8 mouse cellular contexts compared by ENCODE assay signal in genomic region chr11:35985841-35986393, GRCm38 (mm10). TPM values are rescaled to one million over a fixed set of nuclear protein-coding genes. Genes with fewer than 3 reads are reported as not detected.
DNase-seq lines count a peak whose midpoint lies in the region; ATAC-seq and TF ChIP-seq lines count a peak whose summit lies in the region.

No protein-coding gene starts in this region.

- TF ChIP-seq POLR2A in ES-Bruce4 (IDR thresholded peaks at IDR 0.05; ENCODE audit: insufficient read depth, low read length): no peak

- peak overlapping the region; percentile 22; the same call in 1 of the 2 replicates for H3K9ac ChIP-seq in ES-Bruce4 (ENCODE audit: low read depth, poor library complexity, severe bottlenecking)
- H3K9ac ChIP-seq in forebrain, embryonic 14.5 days (ENCODE audit: low read length): peak overlapping the region; percentile 6; the same call in 1 of the 2 replicates
- peak overlapping the region; percentile 51; the same call in 1 of the 2 replicates for H3K9ac ChIP-seq in intestine, embryonic 16.5 days (ENCODE audit: low read depth, low read length)
- no peak overlapping the region for H3K9ac ChIP-seq in stomach, postnatal 0 days (ENCODE audit: low read length)

- H3K27me3 ChIP-seq in ES-Bruce4 (ENCODE audit: control insufficient read depth, insufficient read depth, low read length, poor library complexity, severe bottlenecking): no peaks in the 10 kb centered on the region
- H3K27me3 ChIP-seq in forebrain, embryonic 14.5 days (replicated peaks; ENCODE audit: control insufficient read depth, insufficient read depth, low read length): no peaks in the 10 kb centered on the region
- no peaks in the 10 kb centered on the region for H3K27me3 ChIP-seq in intestine, embryonic 16.5 days (replicated peaks; ENCODE audit: control insufficient read depth, insufficient read depth, low read length)
- peaks cover 62% of the 10 kb centered on the region for H3K27me3 ChIP-seq in midbrain, embryonic 10.5 days (ENCODE audit: low read depth, poor library complexity, severe bottlenecking)
- H3K27me3 ChIP-seq in stomach, postnatal 0 days (ENCODE audit: control insufficient read depth, insufficient read depth, low read length): no peaks in the 10 kb centered on the region

- 2% methylated on average over 19 of the region's 19 CpGs for WGBS in forebrain, embryonic 14.5 days
- under 1% methylated on average over 19 of the region's 19 CpGs for WGBS in intestine, embryonic 16.5 days
- 3% methylated on average over 19 of the region's 19 CpGs for WGBS in midbrain, embryonic 10.5 days
- under 1% methylated on average over 19 of the region's 19 CpGs for WGBS in stomach, postnatal 0 days

- no peaks in the 10 kb centered on the region for H3K4me1 ChIP-seq in ES-Bruce4 (ENCODE audit: control insufficient read depth, insufficient read depth, low read length)
- H3K4me1 ChIP-seq in forebrain, embryonic 14.5 days (ENCODE audit: control insufficient read depth, insufficient read depth, low read length): peaks cover 6% of the 10 kb centered on the region
- H3K4me1 ChIP-seq in intestine, embryonic 16.5 days (ENCODE audit: control insufficient read depth, insufficient read depth, low read length): peaks cover 10% of the 10 kb centered on the region
- H3K4me1 ChIP-seq in midbrain, embryonic 10.5 days: peaks cover 14% of the 10 kb centered on the region
- no peaks in the 10 kb centered on the region for H3K4me1 ChIP-seq in stomach, postnatal 0 days (replicated peaks; ENCODE audit: control insufficient read depth, insufficient read depth)

- peak overlapping the region; percentile 31 for H3K4me2 ChIP-seq in forebrain, embryonic 14.5 days (ENCODE audit: low read length)
- H3K4me2 ChIP-seq in intestine, embryonic 16.5 days (ENCODE audit: low read depth, low read length): peak overlapping the region; percentile 74
- peak overlapping the region; percentile 49 for H3K4me2 ChIP-seq in stomach, postnatal 0 days (replicated peaks; ENCODE audit: low read depth)

- H3K36me3 ChIP-seq in ES-Bruce4 (ENCODE audit: control insufficient read depth, insufficient read depth, low read length, poor library complexity, severe bottlenecking): no peaks in the 10 kb centered on the region
- no peaks in the 10 kb centered on the region for H3K36me3 ChIP-seq in forebrain, embryonic 14.5 days (ENCODE audit: control insufficient read depth, insufficient read depth, low read length)
- no peaks in the 10 kb centered on the region for H3K36me3 ChIP-seq in intestine, embryonic 16.5 days (ENCODE audit: control insufficient read depth, insufficient read depth, low read length)
- H3K36me3 ChIP-seq in midbrain, embryonic 10.5 days: no peaks in the 10 kb centered on the region
- H3K36me3 ChIP-seq in stomach, postnatal 0 days (ENCODE audit: control insufficient read depth, insufficient read depth, low read length): no peaks in the 10 kb centered on the region

- TF ChIP-seq CTCF in ES-Bruce4 (IDR thresholded peaks at IDR 0.05; ENCODE audit: low read depth, low read length): peak; percentile 13
- peak; percentile 73 for TF ChIP-seq CTCF in stomach, postnatal 0 days (IDR thresholded peaks at IDR 0.05; ENCODE audit: low read depth)

- peak; percentile 74 for ATAC-seq in forebrain, embryonic 14.5 days
- ATAC-seq in intestine, embryonic 16.5 days: peak; percentile 62
- ATAC-seq in stomach, postnatal 0 days (ENCODE audit: low FRiP score, low TSS enrichment): peak; percentile 59

- DNase-seq in adrenal gland, postnatal 25 days: peak; percentile 50
- DNase-seq in forebrain, embryonic 14.5 days (ENCODE audit: low spot score): peak; percentile 71
- DNase-seq in left cerebral cortex, postnatal 10 days (ENCODE audit: extremely low spot score in 1 of 2, low spot score in 2 of 2): peak; percentile 81 to 82
- DNase-seq in midbrain, embryonic 10.5 days (ENCODE audit: low spot score): no peak
- peak; percentile 68 for DNase-seq in stomach, postnatal 0 days (ENCODE audit: low spot score)
- no peak for DNase-seq in ovary, postnatal 10 days (ENCODE audit: low spot score)

- no peak for TF ChIP-seq EP300 in ES-Bruce4 (IDR thresholded peaks at IDR 0.05; ENCODE audit: insufficient read depth, low read depth, low read length)
- TF ChIP-seq EP300 in stomach, postnatal 0 days (optimal IDR thresholded peaks at IDR 0.05): no peak

- peak overlapping the region; percentile 39 for H3K4me3 ChIP-seq in ES-Bruce4 (ENCODE audit: low read depth, low read length)
- peak overlapping the region; percentile 14; the same call in 1 of the 2 replicates for H3K4me3 ChIP-seq in forebrain, embryonic 14.5 days (ENCODE audit: low read depth, low read length)
- H3K4me3 ChIP-seq in intestine, embryonic 16.5 days (ENCODE audit: low read length): peak overlapping the region; percentile 37
- H3K4me3 ChIP-seq in midbrain, embryonic 10.5 days: peak overlapping the region; percentile 43
- no peak overlapping the region; the same call in 1 of the 2 replicates for H3K4me3 ChIP-seq in stomach, postnatal 0 days (ENCODE audit: low read depth, low read length)

- intact Hi-C loops in left cerebral cortex, postnatal 10 days (cut with DNase I): no loop called here

- H3K27ac ChIP-seq in ES-Bruce4 (ENCODE audit: insufficient read depth, low read length): no peak overlapping the region
- no peak overlapping the region for H3K27ac ChIP-seq in forebrain, embryonic 14.5 days (ENCODE audit: low read depth, low read length)
- no peak overlapping the region for H3K27ac ChIP-seq in intestine, embryonic 16.5 days (ENCODE audit: low read length)
- peak overlapping the region; percentile 68 for H3K27ac ChIP-seq in midbrain, embryonic 10.5 days (replicated peaks)
- no peak overlapping the region for H3K27ac ChIP-seq in stomach, postnatal 0 days (replicated peaks)

- no peaks in the 10 kb centered on the region for H3K9me3 ChIP-seq in ES-Bruce4 (replicated peaks; ENCODE audit: control insufficient read depth, insufficient read depth, low read length, poor library complexity, severe bottlenecking)
- no peaks in the 10 kb centered on the region for H3K9me3 ChIP-seq in forebrain, embryonic 14.5 days (replicated peaks; ENCODE audit: control insufficient read depth, low read length)
- no peaks in the 10 kb centered on the region for H3K9me3 ChIP-seq in intestine, embryonic 16.5 days (ENCODE audit: control insufficient read depth, low read length)
- H3K9me3 ChIP-seq in midbrain, embryonic 10.5 days (replicated peaks): no peaks in the 10 kb centered on the region
- no peaks in the 10 kb centered on the region for H3K9me3 ChIP-seq in stomach, postnatal 0 days (ENCODE audit: control insufficient read depth, low read length)

RNA-seq across cellular contexts. Expression of gene Wwc1, which starts 5.6 kb away (rescaled TPM):
- 48.4 and 55.9 TPM in 2 replicates for polyA plus RNA-seq in ES-Bruce4 (2011; ENCODE audit: insufficient read depth, insufficient read length, low read depth, missing spikeins)
- 80.2 and 103 TPM in 2 replicates for total RNA-seq in adrenal gland, postnatal 25 days (2021)
- polyA plus RNA-seq in forebrain, embryonic 14.5 days (2014; fragmentation: Nextera tagmentation; extraction: Ambion mirVana): 10.4 and 11.1 TPM in 2 replicates
- polyA plus RNA-seq in intestine, embryonic 16.5 days (2015; fragmentation: Nextera tagmentation; extraction: Ambion mirVana): 8.5 and 9.0 TPM in 2 replicates
- 100 to 1,000 TPM; 127 to 158 TPM for total RNA-seq in left cerebral cortex, postnatal 10 days (2021)
- 5.0 and 5.3 TPM in 2 replicates for polyA plus RNA-seq in midbrain, embryonic 10.5 days (2016; fragmentation: Nextera tagmentation; extraction: Ambion mirVana)
- polyA plus RNA-seq in stomach, postnatal 0 days (2015; fragmentation: Nextera tagmentation; extraction: Ambion mirVana): 7.8 and 9.0 TPM in 2 replicates

Comparison
In these comparisons a context has a peak if more than half of its experiments do, and no peak if none do; other contexts are left out.
1. DNase-seq: peak in adrenal gland, postnatal 25 days (single experiment), forebrain, embryonic 14.5 days (single experiment), left cerebral cortex, postnatal 10 days (2 of 2) and stomach, postnatal 0 days (single experiment); none in midbrain, embryonic 10.5 days (single experiment) and ovary, postnatal 10 days (single experiment).
2. Peak in every context shown above with its lines, with median percentiles within 50 percentile points of each other: ATAC-seq and H3K4me2 ChIP-seq.